Mouse (Mus musculus): ENCODE results near the gene Gm8879.
"Not testable (repeated sequence)": the region's sequence is repeated elsewhere in the genome, so short reads cannot be mapped to it uniquely, and the experiment has no call there.

Gm8879 gene

GRCm38 (mm10) chr5:11127334-11127733 lies at the start of gene Gm8879:
Gm8879 (plus strand) TSS chr5:11127634.
- not testable (repeated sequence) for DNase-seq (ENCODE audit: low read depth, low spot score)

- DNase-seq (ENCODE audit: low read depth, low spot score): not testable (repeated sequence)
Measured at GRCm38 (mm10) chr5:11138031-11138430, 10.6 kb downstream of the Gm8879 start.

All from brain, adult 2 months (tissue).